Mouse (Mus musculus): ENCODE measurements at regions not wholly inside any gene's neighbourhood (a gene's known extent, or its start where the extent isn't known, plus 50 kb on each side); places are given as distances from the start of the nearest gene placed in this dataset.

GRCm38 (mm10) chrX:9789542-9789941, 57.2 kb upstream of the Hypm start:
- TF ChIP-seq HCFC1 (IDR thresholded peaks at IDR 0.05; ENCODE audit: borderline replicate concordance, insufficient read depth, low read length), result no peak
- no peak for TF ChIP-seq ZC3H11A (IDR thresholded peaks at IDR 0.05; ENCODE audit: borderline replicate concordance, low read depth, low read length)

Data from ES-E14 (cell line).